Mouse (Mus musculus) megakaryocyte, embryonic 14.5 days (primary cell): ENCODE measurements at regions not wholly inside any gene's neighbourhood (a gene's known extent, or its start where the extent isn't known, plus 50 kb on each side); places are given as distances from the start of the nearest gene placed in this dataset.

Experiments
- FLI1 ChIP-seq: IDR thresholded peaks from 2 replicates; pipeline ENCODE4 v1.6.1; 2012; ENCODE audit warnings: low read length, inconsistent platforms, mixed read lengths
- GATA1 ChIP-seq: IDR thresholded peaks from 3 replicates; pipeline ENCODE4 v1.6.1; 2012; ENCODE audit warnings: mixed read lengths, low read length, inconsistent platforms, borderline replicate concordance

GRCm38 (mm10) chr3:130925000-130925399, 185.3 kb upstream of the Lef1 start:
- no peak for TF ChIP-seq GATA1
- no peak for TF ChIP-seq FLI1
